Mouse (Mus musculus) myocyte (in vitro differentiated cells): ENCODE data around the gene B9d1.

Experiments
- E2F4 ChIP-seq: IDR thresholded peaks from one replicate; pipeline ENCODE4 v1.6.1; 2011; ENCODE audit warnings: mild to moderate bottlenecking, control low read depth, moderate library complexity; ENCODE audit not compliant: insufficient read depth
- POLR2A ChIP-seq: IDR thresholded peaks from one replicate; pipeline ENCODE4 v1.6.1; 2011; ENCODE audit warnings: low read depth, mild to moderate bottlenecking, control low read depth, moderate library complexity; ENCODE audit not compliant: insufficient read length
- TCF12 ChIP-seq: IDR thresholded peaks from one replicate; pipeline ENCODE4 v1.6.1; 2011; ENCODE audit warnings: mild to moderate bottlenecking, control low read depth; ENCODE audit not compliant: poor library complexity, insufficient read depth, severe bottlenecking
- USF1 ChIP-seq: IDR thresholded peaks from one replicate; pipeline ENCODE4 v1.6.1; 2011; ENCODE audit warnings: low read depth, mild to moderate bottlenecking, control low read depth, moderate library complexity

DNA sequence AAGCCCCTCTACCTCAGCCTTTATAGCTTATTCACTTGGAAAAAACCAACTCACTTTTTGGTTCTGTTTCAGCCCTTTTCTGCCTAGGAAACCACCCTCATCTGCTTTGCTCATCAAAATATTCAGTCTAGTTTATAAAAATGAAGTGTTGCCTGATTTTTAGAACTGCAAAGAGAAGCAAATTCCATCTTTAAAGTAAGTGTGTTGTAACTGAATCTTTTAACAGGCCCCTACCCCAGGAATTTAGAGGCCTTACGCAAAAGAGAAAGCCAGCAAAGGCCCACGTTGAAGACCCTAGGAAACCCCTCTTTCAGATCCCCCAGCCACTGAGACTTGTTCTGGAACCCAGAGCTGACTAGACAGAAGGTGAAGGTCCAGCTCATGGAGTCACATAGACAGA is 40.9 kb upstream of the B9d1 start:
- TF ChIP-seq POLR2A (no peak), E2F4 (no peak), TCF12 (no peak), USF1 (no peak)
